15 mouse cellular contexts compared by ENCODE assay signal in genomic region chr2:31109960-31110548, GRCm38 (mm10). TPM values are rescaled to one million over a fixed set of nuclear protein-coding genes. Genes with fewer than 3 reads are reported as not detected.
A peak's percentile ranks its signal among the peaks of the same experiment; 100 is the strongest.
DNase-seq lines count a peak whose midpoint lies in the region; ATAC-seq and TF ChIP-seq lines count a peak whose summit lies in the region.
"Had no signal": no experiment of that assay in that cellular context is flagged by ENCODE, and none has a peak within 500 bp of the region (broad histone marks: within the 10 kb centered on the region; RNA-seq: fewer than 3 reads in every experiment).

No protein-coding gene starts in this region.

- no peak overlapping the region for H3K4me3 ChIP-seq in heart, embryonic 14.5 days (ENCODE audit: control insufficient read depth in 1 of 2, insufficient read depth in 1 of 2, low read depth in 1 of 2, low read length in 2 of 2)
- H3K4me3 ChIP-seq in heart, embryonic 10.5 days, result no peak overlapping the region
- no peak overlapping the region for H3K4me3 ChIP-seq in ES-Bruce4 (ENCODE audit: low read depth, low read length)
- H3K4me3 ChIP-seq in limb, embryonic 15.5 days, result no peak overlapping the region
- H3K4me3 ChIP-seq: forebrain, embryonic 10.5 days; left cerebral cortex, adult 2 months; midbrain, embryonic 13.5 days had no signal

- ATAC-seq in heart, embryonic 14.5 days (ENCODE audit: insufficient number of reproducible peaks, insufficient read depth, low FRiP score, low read depth), result no peak
- no peak for ATAC-seq in limb, embryonic 15.5 days (ENCODE audit: insufficient number of reproducible peaks, low FRiP score, low TSS enrichment, low read depth)
- ATAC-seq: midbrain, embryonic 13.5 days had no signal

- H3K27me3 ChIP-seq in heart, embryonic 14.5 days (ENCODE audit: control insufficient read depth, insufficient read depth, low read length), result no peaks in the 10 kb centered on the region
- H3K27me3 ChIP-seq in heart, embryonic 10.5 days (ENCODE audit: insufficient read depth, poor library complexity, severe bottlenecking), result no peaks in the 10 kb centered on the region
- H3K27me3 ChIP-seq in ES-Bruce4 (ENCODE audit: control insufficient read depth, insufficient read depth, low read length, poor library complexity, severe bottlenecking), result no peaks in the 10 kb centered on the region
- H3K27me3 ChIP-seq in limb, embryonic 15.5 days, result no peaks in the 10 kb centered on the region
- H3K27me3 ChIP-seq: midbrain, embryonic 13.5 days had no signal

- TF ChIP-seq CTCF in ES-Bruce4 (IDR thresholded peaks at IDR 0.05; ENCODE audit: low read depth, low read length), result no peak

- H3K27ac ChIP-seq in heart, embryonic 14.5 days (replicated peaks in 1 of 2; ENCODE audit: control insufficient read depth in 1 of 2, insufficient read depth in 1 of 2, low read depth in 2 of 2, low read length in 2 of 2), result peak overlapping the region in 1 of 2 experiments; percentile 29; a peak in 2 of 4 replicates
- no peak overlapping the region for H3K27ac ChIP-seq in heart, embryonic 10.5 days
- no peak overlapping the region for H3K27ac ChIP-seq in ES-Bruce4 (ENCODE audit: insufficient read depth, low read length)
- peak overlapping the region; percentile 74 for H3K27ac ChIP-seq in limb, embryonic 15.5 days
- H3K27ac ChIP-seq: forebrain, embryonic 10.5 days; hindbrain, embryonic 14.5 days; left cerebral cortex, adult 2 months; midbrain, embryonic 13.5 days had no signal

- no peak for TF ChIP-seq POLR2A in ES-Bruce4 (IDR thresholded peaks at IDR 0.05; ENCODE audit: insufficient read depth, low read length)

- H3K4me1 ChIP-seq in heart, embryonic 14.5 days (ENCODE audit: control insufficient read depth in 2 of 2, insufficient read depth in 2 of 2, low read length in 2 of 2), result peaks cover 31 to 52% of the 10 kb centered on the region in 2 experiments
- peaks cover 43% of the 10 kb centered on the region for H3K4me1 ChIP-seq in heart, embryonic 10.5 days
- H3K4me1 ChIP-seq in ES-Bruce4 (ENCODE audit: control insufficient read depth, insufficient read depth, low read length), result peaks cover 11% of the 10 kb centered on the region
- peaks cover 39% of the 10 kb centered on the region for H3K4me1 ChIP-seq in limb, embryonic 15.5 days

- no peak overlapping the region for H3K9ac ChIP-seq in heart, embryonic 14.5 days (ENCODE audit: low read length)
- H3K9ac ChIP-seq in ES-Bruce4 (ENCODE audit: low read depth, poor library complexity, severe bottlenecking), result no peak overlapping the region
- H3K9ac ChIP-seq in limb, embryonic 15.5 days, result no peak overlapping the region
- H3K9ac ChIP-seq: hindbrain, embryonic 14.5 days; lung, embryonic 14.5 days; midbrain, embryonic 13.5 days had no signal

- 0 out of 2 replicates have a peak, but pooled peaks have one; percentile 26 for TF ChIP-seq EP300 in ES-Bruce4 (IDR thresholded peaks at IDR 0.05; ENCODE audit: insufficient read depth, low read depth, low read length)

- 41% methylated on average over 12 of the region's 12 CpGs for WGBS in heart, embryonic 14.5 days
- WGBS in heart, embryonic 10.5 days, result 53% methylated on average over 12 of the region's 12 CpGs
- WGBS in limb, embryonic 15.5 days, result 49% methylated on average over 12 of the region's 12 CpGs

- DNase-seq in heart, embryonic 10.5 days (ENCODE audit: low spot score), result no peak
- DNase-seq in ZHBTc4 (ENCODE audit: low read depth, low spot score), result peak; percentile 67
- no peak for DNase-seq in spleen, postnatal 36 days (ENCODE audit: low spot score in 2 of 2)
- DNase-seq in cerebellum, adult 11-12 months, result no peak
- DNase-seq: adrenal gland, postnatal 25 days; cerebellum, adult 11 months; kidney, adult 2 months; lung, embryonic 14.5 days had no signal

- H3K9me3 ChIP-seq in heart, embryonic 14.5 days (ENCODE audit: control insufficient read depth, low read length), result peaks cover 5% of the 10 kb centered on the region
- no peaks in the 10 kb centered on the region for H3K9me3 ChIP-seq in heart, embryonic 10.5 days
- H3K9me3 ChIP-seq in ES-Bruce4 (replicated peaks; ENCODE audit: control insufficient read depth, insufficient read depth, low read length, poor library complexity, severe bottlenecking), result no peaks in the 10 kb centered on the region
- H3K9me3 ChIP-seq in limb, embryonic 15.5 days, result no peaks in the 10 kb centered on the region
- H3K9me3 ChIP-seq: midbrain, embryonic 13.5 days had no signal

- H3K4me2 ChIP-seq in heart, embryonic 14.5 days (ENCODE audit: low read length), result 0 out of 2 replicates have a peak overlapping the region, but pooled peaks have one; percentile 23
- H3K4me2 ChIP-seq in limb, embryonic 15.5 days, result no peak overlapping the region
- H3K4me2 ChIP-seq: hindbrain, embryonic 14.5 days; lung, embryonic 14.5 days; midbrain, embryonic 13.5 days had no signal

- H3K36me3 ChIP-seq in heart, embryonic 14.5 days (ENCODE audit: control insufficient read depth, insufficient read depth, low read length), result no peaks in the 10 kb centered on the region
- peaks cover 7% of the 10 kb centered on the region for H3K36me3 ChIP-seq in heart, embryonic 10.5 days
- H3K36me3 ChIP-seq in ES-Bruce4 (ENCODE audit: control insufficient read depth, insufficient read depth, low read length, poor library complexity, severe bottlenecking), result no peaks in the 10 kb centered on the region
- H3K36me3 ChIP-seq in limb, embryonic 15.5 days, result no peaks in the 10 kb centered on the region
- H3K36me3 ChIP-seq: forebrain, embryonic 10.5 days; midbrain, embryonic 13.5 days had no signal

RNA-seq across cellular contexts. Expression of gene Fnbp1, which starts 31.8 kb away (rescaled TPM):
- polyA plus RNA-seq in heart, embryonic 14.5 days (2014; fragmentation: Nextera tagmentation; extraction: Ambion mirVana), result 17.6 and 19.4 TPM in 2 replicates
- 17.7 and 21.6 TPM in 2 replicates for polyA plus RNA-seq in heart, embryonic 10.5 days (2016; fragmentation: Nextera tagmentation; extraction: Ambion mirVana)
- 77.7 and 84.7 TPM in 2 replicates for polyA plus RNA-seq in ES-Bruce4 (2011; ENCODE audit: insufficient read depth, insufficient read length, low read depth, missing spikeins)
- 27.1 and 27.5 TPM in 2 replicates for polyA plus RNA-seq in limb, embryonic 15.5 days (2015; fragmentation: Nextera tagmentation; extraction: Ambion mirVana)

RNA-seq across cellular contexts. Expression of gene Gpr107, which starts 42.1 kb away (rescaled TPM):
- 26.6 and 27.3 TPM in 2 replicates for polyA plus RNA-seq in heart, embryonic 14.5 days (2014; fragmentation: Nextera tagmentation; extraction: Ambion mirVana)
- polyA plus RNA-seq in heart, embryonic 10.5 days (2016; fragmentation: Nextera tagmentation; extraction: Ambion mirVana), result 35.9 and 37.4 TPM in 2 replicates
- polyA plus RNA-seq in ES-Bruce4 (2011; ENCODE audit: insufficient read depth, insufficient read length, low read depth, missing spikeins), result 71.9 and 72.5 TPM in 2 replicates
- 41.9 and 42.3 TPM in 2 replicates for polyA plus RNA-seq in limb, embryonic 15.5 days (2015; fragmentation: Nextera tagmentation; extraction: Ambion mirVana)
